Mouse (Mus musculus) left cerebral cortex, adult 11 months (tissue): ENCODE data around the gene Spata20.

Experiments
- DNase-seq: peaks from one replicate; pipeline ENCODE4 v3.0.0; 2022; ENCODE audit warnings: low spot score

Spata20 gene

DNA sequence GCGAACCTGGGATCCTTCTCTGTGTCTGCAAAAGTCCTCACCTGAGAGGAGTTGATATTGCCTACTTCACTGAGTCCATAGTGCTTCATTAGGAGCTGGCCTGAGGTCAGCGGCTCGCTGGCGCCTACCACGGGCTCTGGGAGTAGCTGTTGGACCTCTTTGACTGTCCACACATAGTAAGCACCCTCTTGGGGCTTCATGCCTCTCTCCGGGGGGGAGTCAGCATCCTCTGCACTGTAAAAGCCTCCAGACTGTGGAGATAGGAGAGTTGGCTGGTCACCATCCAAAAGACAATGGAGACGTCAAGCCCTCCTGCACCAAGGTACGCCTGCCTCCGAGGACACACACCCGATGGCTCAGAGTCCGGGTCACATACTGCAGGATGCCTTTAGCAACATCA is 3.2 kb downstream of the Spata20 start:
- DNase-seq, result no peak

DNA sequence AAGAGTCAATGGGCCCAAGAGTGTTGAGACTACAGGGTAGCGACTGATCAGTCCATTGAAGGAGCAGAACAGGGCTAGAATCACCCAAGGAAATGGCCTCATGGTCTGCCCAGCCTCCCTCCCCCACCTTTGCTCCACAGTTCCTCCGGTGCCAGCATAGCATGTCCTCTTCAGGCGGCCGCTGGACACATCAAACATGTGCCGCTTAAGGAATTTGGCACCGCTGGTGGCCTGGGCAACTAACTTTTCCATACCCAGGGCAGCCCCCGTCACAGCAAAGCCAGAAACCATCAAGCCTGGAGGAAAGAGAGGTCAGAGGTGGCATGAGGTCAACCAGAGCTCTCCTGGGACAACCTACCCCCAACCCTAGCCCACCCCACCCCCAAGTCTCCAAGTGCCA is 4.0 kb downstream of the Spata20 start:
- no peak for DNase-seq

DNA sequence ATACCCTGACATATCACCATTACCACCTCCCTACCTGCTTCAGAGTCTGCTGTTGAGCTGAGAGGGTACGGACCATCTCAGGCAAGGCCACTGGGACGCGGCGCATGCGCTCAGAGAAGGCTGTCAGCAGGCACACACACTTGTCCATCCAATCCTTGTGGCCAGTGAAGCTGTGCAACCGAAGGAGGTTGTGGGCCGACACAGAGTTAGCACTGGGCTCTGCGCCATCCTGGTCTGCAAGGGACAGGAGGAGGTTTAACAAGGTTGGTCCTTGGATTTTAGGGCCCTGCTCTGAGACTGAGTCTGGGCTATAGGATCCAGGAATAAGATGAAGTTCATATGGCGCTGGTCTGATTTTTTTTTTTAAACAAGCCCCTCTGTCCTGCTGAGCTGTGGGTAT is 5.6 kb downstream of the Spata20 start:
- DNase-seq, result no peak

DNA sequence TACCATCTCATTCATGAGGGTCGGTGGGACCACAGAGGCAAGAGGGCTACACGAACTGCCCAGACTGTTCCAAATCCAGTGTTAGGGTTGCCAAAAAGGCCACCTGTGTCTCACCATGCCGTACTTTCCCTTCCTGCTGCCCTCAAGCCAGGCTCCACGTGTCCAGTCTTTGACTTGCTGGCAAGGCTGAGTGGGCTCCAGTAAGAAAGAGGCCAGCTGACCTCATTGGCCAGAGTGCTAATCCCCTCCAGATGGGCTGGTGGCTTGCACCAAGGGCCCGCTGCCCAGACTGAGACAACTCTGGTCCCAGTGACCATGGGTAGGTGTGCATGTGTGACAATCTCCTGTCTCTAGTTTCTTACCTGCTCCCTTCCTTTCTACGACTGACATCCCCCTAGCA is 8.3 kb downstream of the Spata20 start:
- no peak for DNase-seq

DNA sequence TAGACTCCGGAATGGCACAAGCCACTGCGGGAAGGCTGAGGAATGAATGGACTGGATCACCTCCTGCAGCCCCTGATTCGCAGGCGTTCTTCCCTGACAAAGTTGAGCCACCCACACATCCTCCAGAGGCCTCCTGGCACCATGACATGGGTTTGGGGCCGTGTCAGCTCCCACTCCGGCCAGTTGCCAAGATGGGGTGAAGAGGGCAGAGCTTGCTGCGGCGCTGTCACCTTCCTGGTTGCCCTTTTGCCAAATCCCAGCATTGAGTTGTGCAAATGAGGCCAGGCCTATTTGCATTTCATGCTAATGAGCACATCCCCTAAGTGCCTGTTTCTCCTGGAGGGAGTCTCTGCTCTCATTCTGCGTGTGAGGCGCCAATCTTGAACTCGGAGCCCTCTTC is 10.3 kb downstream of the Spata20 start:
- DNase-seq, result no peak

DNA sequence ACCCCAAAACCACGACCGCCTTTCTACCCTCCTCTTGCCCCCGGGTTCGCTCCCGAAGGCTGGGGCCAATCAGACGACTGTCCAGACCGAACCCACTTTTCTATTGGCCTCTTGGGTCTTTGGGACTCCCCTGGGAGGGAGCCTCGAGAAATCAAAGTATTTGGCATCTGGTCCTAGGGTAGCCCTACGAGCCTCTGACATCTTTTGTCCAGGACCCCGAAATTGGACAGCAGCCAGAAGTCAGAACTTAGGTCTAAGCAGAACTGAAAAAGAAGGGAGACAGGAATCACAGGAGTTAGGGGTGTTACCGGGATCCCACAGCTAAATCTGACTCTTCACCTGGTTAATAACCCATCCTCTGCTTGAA is 11.5 kb downstream of the Spata20 start:
- no peak for DNase-seq

DNA sequence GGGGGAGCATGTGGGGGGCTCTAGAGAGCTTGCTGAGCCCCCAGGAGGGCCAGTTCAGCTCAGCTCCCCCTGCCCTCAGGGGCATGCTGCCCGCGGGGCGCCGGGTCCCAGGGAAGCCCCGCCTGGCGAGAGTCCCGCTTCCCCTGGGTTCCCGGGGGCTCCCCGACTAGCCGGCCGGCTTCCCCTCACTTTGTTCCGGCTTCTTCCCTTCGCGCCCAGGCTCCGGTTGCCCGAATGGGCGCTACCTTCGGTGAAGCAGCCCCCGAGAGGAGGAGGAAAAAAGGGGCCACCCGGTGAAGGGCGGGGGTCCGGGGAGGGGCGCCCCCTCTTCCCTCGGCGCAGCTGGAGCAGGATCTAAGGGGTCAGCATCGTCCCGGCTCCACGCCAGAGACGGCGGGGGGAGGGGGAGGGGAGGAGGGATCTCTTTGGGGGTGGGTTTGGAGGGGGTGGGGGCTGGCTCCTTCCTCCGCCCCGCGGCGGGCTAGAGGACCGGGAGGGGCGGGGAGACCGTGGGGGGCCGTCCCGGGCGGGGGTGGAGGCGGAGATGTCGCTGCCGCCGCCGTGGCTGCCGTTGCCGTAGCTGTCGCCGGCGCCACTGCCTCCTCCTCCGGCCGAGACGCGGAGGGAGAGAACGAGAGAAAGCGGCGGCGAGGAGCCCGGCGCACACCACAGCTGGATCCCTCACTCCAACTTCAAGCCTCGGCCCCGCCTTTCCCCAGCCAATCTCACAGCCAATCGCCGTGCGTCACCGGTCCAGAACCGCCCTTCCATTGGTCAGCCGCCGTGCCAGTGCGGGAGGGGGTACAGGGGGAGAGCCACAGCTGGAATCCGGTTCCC is 12.1 kb downstream of the Spata20 start, which contains the start of gene Cacna1g:
Cacna1g (minus strand) TSS at position 492 of the 837 bp plus-strand sequence.
- DNase-seq, result peak; percentile 76

DNA sequence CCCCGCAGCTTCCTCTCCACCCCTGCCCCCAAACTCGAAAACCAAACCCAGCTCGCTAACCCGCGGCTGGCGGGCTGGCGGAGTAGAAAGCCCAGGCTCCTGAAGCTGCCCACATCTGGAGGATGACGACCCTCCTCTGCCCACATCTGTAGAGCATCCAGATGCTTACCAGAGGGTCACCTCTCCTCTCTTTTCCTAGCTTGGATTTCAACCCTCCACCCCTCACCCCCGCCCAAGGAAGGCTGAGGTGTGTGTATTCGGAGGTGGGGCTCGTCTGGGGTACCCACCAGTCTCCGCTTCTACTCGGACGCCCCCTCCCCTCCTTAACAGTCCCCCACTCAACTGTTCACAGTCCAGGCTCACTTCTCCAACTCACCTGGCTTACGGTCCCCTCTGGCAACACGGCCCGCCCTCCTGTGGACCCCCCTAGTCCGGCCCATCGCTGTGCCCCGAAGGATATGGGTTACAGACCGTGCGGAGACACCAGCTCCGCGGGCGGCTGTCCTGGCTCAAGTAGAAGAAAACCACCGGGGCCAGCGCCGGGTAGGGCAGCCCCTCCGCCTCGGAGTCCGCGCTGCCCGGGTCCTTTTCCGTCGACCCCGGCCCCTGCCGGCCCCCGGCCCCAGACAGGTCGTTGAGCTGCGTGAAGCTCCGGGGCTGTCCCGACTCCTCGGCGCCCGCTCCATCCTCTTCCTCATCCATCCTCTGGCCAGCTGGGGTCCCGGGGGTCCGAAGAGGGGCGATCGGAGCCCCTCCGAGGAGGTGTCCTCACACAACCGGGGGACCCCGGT is 12.9 kb downstream of the Spata20 start:
- no peak for DNase-seq

DNA sequence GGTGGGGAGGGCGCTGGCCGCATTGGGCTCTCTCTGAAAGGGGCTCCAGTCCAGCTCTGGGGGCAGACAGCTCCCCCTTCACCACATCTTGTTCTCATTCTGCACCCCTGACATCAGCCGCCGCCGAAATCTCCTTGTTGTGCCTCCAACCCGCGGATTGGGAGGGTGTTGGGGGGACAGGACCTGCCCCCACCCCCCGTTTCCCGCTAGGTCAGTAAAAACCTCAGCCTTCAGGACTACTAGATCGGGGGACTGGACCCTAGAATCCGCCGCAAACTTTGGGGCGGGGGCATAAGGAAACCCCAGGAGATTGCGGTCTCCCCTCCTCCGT is 13.4 kb downstream of the Spata20 start:
- DNase-seq, result no peak

DNA sequence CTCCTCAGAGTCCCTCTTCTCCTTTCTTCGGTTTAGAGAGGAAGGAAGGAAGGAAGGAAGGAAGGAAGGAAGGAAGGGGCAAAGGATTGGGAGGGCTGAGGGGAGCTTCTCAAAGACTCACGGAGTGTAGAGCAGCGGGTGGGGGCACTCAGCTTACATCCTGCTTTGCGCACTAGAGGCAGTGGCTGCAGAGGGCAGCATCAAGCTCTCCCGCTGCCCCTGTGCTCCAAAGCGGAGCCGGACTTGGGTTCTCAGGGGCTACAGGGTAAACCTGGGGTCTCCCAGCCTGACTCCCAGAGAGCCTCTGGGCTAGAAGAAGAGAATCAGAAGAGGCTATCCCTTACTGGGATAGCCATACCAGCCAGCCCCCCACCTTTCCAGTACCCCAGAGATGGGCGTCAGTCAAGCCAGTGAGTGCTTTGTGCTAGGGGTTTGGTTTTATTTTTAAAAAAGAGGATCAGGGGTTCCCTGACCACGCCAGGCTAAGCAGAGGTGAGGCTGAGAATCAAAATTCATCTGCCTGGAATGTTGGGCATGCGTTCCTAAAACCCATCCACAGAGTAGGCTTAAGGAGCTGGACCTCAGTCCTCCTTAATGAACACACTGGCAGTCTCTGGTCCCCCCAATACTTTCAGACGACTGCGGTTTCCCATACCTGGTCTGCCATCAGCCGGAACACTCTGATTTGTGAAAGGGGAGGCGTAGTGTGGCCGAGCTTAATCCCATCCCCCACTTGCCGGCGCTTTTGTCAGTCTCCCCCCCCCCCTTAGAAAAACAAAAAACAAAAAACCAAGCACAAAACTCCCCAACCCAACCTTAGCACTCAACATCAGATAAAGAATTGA is 14.0 kb downstream of the Spata20 start:
- no peak for DNase-seq

DNA sequence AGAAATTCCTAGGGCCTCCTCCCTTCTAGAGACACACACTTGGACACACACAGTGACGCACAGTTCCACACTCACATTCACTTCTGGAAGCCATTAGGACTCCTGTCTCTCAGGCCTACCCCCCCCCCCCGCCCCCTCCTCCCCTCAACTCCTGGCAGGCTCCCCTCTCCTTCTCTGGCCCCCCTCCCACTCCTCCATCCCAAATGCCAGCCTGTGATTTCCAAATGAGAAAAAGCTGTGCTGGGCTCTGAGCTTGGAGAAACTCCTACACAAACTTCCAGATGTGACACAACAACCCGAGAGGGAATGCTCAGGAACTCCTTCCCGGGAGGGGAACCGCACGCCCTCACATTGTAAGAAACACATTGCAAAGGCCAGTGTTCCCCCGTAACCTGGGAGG is 15.6 kb downstream of the Spata20 start:
- DNase-seq, result no peak

DNA sequence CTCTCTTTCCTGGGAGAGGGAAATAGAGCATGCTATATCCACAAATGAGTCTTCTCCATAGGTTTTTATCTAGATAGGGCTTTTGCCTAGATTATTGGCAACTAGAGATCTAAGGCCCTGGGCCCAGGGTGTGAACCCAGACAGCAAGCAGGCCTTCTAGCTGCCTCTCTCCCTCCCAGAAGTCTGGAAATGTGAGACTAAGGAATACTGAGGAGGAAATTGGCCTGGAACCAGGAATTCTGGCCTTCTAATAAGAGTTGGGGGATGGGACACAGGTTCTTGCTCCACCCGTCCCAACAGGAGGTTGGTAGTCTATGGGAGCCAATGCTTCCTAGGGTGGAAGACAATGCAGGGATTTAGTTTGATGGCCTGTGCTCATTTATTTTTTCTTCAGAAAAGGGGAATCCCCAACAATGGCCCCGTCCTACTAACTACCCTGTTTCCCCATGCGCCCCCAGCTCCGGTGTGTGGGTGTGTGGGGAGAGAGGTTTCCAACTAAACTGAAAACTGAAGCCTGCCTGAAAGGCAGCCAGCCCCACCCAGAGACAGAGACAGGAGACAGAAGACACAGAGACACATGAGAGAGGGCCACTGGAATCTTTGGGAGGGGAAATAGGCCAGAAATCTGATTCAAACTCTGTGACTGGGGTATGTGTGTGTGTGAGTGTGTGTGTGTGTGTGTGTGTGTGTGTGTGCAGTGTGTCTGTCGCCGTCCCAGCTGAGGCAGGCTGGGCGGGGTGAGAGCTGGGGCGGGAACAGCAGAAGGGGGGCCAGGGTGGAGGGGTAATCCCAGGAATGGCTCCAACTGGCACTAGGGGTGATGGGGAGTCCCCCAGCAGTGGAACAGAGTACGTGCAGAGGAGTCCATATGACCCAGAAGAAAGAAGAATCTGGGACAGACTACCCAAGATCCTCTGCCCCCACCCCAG is 16.6 kb downstream of the Spata20 start:
- no peak for DNase-seq

DNA sequence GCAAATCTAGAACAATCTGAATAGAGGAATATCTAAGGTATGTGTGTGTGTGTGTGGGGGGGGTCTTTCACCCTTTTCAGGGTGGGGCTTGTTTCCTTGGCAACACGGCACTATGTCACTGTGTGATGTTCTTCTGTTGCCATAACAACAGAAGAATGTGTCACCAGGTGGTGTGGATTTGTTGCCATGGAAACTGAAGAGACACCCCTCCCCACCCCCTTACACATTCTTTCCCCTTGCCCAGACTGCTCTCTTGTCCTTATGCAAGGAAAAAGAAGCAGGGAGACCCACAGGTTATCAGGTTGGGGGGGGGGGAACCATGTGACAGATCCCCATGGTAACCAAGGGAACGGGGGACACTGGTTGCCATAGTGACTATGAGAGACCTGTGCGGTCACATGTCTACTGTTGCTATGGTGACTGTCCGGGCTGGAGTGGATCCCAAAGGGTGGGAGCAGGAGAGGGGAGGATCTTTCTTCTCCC is 17.4 kb downstream of the Spata20 start:
- DNase-seq, result peak; percentile 64

DNA sequence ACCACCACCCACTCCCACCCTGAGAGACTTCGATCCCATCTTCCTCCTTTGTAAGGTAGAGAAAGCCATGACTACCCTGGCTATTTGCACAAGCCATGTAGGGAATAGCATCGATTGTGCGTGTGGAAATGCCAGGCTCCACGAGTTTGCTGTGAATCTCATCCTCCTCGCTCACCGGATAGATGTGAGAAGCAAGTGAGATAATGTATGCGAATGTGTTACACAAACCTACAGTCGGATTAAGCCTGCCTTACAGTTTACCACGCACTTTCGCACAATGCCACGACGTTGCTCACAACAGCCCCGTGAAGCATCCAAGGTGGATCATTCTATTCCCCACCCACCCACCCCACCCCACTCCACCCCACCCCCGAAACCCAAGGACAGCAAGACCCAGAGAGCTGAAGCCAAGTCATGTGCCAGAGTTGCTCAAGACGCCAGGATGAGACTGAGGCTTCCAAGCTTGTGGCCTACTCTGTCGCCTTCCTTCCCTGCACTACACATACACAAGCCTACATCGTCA is 19.6 kb downstream of the Spata20 start:
- DNase-seq, result no peak

DNA sequence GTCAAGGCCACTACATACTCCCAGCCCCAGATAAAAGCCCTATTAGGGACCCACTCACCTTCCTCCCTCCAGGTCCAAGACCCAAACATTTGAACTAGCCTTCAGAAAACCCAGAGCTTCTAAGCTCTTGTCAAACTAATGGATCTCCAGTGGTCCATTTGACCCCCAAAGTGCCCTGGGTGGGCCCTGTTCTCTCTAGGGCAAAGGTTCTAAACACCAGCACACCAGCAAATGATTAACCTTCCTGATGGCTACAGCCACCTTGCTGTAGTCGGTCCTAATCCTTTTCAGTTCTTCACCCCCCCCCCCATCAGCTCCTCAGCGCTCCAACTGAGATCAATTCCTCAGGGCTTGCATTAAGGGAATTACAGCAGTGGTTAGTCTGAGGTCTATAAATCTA is 21.8 kb downstream of the Spata20 start:
- DNase-seq, result no peak

DNA sequence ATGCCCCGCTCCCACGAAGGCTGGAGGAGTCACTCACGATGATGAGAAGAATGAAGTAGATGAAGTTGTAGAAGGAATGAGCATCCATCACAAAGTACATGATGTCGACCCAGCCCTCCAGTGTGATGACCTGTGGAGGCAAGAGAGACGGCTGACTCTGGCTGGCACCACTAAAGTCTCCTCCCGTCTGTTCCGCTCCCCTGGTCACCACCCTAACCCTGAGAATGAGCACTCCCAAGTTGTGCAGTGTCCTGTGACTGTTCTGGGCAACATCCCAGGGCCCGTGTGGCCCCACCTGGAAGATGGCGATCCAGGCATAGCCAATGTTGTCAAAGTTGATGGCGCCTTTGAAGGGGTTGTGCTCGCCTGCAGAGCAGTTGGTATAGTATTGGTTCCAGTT is 24.1 kb downstream of the Spata20 start:
- no peak for DNase-seq

DNA sequence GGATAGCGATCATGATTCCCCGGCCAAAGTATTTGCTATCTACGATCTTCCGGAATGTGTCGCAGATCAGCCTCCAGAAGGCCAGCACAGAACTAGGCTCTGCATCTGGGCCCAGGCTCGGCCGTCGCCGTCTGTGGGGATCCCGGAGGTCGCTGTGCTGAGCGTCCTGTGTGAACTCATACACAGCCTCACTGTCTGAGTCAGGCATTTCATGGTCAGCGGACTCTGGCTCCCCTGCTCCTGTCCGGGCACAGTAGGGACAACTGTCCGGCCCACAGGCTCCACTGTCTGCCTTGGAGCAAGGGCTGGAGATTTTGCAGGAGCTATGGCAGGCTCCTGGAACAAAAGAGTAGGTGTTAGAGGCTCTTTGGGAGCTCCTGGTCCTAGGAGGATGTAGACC is 29.0 kb downstream of the Spata20 start:
- no peak for DNase-seq

DNA sequence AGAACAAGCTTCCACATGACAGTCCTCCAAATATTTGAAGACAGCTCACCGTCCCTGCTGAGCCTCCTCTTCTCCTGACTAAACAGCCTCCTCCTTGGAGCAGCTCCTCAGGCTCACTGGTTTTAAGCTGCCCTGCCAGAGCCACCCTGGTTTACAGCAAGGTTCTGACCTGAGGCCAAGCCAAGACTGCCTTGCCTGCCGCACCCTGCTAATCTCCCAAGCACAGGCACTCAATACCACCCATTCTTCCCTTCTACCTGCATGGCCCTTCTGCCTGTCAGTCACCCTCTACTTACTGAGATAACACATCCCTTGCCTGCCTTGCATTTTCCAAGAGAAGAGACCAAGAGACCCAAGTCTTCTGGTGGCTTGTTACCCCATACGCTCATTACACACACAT is 29.6 kb downstream of the Spata20 start:
- no peak for DNase-seq

DNA sequence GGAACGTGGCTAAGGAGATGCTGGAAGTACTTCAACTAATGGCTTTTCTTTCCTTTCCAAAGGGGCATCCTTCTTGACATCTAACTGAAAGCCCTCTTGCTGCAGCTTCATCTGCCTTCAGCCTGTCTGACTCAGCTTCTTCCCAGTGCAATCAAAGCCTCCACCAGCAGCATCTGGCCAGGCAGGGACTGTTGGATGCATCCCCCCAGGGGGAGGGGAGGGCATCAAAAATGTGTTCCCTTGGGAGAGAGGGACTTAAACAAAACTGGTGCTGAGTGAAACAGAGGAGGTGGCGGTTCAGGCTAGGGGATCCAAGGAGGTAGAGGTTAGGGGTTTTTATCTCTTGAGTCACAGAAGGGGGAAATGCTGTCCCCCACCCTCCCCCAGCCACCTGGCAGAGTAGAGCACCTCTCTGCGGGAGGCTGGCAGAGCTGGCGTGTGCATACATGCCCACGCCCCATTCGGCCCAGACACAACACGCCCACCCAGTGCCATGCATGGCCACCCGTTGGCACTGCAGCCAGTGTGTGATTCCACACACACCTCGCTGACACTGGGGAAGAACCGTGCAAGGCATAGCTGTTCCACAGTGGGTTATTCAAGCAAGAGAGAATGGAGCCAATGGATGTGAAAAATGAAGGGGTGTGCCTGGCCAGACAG is 30.7 kb downstream of the Spata20 start:
- DNase-seq, result no peak

DNA sequence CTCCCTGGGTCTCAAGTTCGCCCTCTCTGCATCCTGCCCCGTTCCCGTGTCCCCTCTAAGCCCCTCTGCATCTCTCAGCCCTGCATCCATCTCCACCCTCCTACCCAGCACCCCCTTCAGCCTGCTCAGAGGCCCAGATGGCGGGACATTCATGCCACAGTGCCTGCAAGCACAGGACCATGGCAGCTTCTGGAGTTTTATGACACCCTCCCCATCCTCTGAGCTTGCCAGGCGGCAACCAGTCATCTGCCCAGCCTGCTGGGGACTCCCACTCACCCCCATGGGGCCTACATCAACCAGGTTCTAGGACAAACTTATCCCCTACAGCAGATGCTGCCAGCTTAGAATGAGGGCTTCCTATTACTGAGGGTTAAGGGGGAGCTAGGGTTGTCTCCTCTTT is 31.2 kb downstream of the Spata20 start:
- no peak for DNase-seq
